Mouse (Mus musculus) lung, postnatal 36 days (tissue): Measurements from ENCODE around the gene Cacna1g.

ENCODE experiments used
- DNase-seq: peaks from one replicate; pipeline ENCODE4 v3.0.0; 2022; ENCODE audit warnings: mixed read lengths

Cacna1g gene

GRCm38 (mm10) chr11:94444829-94445228 lies 29.2 kb downstream of the Cacna1g start:
- DNase-seq: no peak

- DNase-seq: no peak
Observed at GRCm38 (mm10) chr11:94441752-94442151, 32.2 kb downstream of the Cacna1g start.

- no peak for DNase-seq
Observed at GRCm38 (mm10) chr11:94441122-94441521, 32.9 kb downstream of the Cacna1g start.

- DNase-seq: no peak
Observed at GRCm38 (mm10) chr11:94440421-94440820, 33.6 kb downstream of the Cacna1g start.

DNA sequence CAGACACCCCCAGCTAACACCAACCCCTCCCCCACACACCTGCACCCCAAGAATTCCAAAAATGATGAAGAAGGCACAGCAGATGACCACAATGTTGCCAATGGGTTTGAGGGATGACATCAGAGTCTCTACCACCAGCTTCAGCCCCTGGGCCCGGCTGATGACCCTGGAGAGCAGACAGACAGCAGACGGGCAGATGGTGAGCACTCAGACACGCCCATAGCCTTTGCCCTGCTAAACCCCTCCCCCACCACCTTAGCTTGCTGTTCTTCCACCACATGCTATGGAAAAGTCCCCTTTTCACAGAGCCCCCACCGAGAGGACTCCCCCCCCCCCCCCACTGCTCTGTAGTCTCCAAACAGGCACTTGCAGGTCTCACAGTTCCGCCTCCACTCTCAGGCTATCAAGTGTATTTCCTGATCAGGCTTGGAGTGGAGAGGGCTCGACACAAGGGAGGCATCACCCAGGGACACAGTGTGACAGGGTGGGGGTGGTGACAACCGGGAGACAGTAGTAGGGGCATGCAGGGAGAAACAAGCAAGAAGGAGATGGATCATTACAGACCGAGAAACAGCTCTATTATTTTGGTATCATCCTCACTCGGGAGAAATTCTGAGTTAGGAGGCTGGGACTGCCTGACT lies 44.9 kb downstream of the Cacna1g start:
- DNase-seq: no peak

DNA sequence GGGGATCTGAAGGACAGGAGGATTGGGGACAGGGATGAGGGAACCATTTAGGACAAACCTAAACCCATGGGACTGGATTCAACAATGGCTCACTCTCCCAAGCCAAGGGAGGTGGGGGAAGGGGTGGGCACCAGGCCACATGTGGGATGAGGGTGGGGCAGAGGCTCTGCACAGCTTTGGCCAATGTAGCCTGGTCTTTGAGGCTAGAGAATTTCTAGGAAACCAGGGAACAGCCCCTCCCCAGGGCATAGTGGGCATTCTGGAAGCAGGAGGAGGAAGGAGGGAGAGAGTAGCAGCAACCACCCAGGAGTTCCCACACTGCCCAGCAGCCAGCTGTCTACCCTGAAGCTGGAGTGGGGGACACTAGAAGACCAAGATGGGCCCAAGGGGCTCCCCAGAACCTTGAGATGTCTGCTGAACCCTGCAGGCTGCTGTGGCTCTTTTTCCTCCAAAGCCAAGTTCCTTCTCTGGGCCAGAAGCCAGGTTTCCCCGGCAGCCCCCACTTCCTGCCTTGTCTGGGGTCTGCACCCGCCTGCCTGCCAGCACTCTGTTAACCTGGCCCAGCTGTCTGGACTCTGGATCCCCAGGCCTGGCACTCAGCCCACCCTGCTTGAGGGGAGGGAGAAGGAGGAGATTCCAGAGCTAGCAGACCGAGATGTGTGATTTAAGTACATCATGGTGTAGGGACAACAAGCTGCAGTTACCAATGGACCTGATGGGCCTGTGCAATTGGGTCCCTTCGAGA lies 45.7 kb downstream of the Cacna1g start:
- DNase-seq: peak; percentile 53

- DNase-seq: no peak
Observed at GRCm38 (mm10) chr11:94425656-94426055, 48.3 kb downstream of the Cacna1g start.

DNA sequence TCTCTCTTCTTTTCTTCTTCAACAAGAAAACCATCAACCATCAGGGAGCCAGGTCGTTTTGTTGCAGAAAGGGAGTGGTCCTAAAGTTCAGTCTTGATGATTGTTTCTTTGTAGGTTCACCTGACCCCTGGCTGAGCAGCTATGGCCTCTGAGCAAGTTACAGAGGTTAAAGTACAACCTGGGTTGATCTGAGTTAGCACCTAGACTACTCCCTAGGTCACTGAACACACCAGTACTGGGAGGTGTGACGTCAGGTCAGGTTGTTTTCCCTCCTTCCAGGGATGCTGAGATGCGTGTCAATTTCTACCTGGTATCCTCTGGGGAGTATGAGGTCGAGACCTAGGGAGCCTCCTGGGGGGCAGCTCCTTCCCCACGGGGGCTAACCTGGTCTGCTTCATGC lies 48.8 kb downstream of the Cacna1g start:
- DNase-seq: no peak

GRCm38 (mm10) chr11:94424380-94424779 lies 49.6 kb downstream of the Cacna1g start:
- no peak for DNase-seq

DNA sequence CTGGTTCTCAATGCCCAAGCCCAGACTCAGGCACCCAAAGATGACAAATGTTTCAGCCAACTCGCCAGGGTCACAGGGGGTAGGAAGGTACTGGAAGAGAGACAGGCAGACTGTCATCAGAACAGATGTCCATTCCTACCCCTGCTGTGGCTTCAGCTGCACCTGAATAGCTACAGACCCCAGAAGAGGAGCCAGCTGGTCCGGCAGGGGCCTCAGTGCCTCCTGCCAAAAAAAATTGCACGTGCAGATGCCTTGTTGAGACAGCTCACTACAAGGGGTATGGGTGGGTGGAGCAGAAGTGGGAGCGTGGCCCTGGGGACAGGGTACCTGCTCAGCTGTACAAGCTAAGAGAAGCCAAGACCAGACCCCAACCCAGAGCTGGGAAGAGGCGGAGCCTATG lies 50.1 kb downstream of the Cacna1g start:
- no peak for DNase-seq

DNA sequence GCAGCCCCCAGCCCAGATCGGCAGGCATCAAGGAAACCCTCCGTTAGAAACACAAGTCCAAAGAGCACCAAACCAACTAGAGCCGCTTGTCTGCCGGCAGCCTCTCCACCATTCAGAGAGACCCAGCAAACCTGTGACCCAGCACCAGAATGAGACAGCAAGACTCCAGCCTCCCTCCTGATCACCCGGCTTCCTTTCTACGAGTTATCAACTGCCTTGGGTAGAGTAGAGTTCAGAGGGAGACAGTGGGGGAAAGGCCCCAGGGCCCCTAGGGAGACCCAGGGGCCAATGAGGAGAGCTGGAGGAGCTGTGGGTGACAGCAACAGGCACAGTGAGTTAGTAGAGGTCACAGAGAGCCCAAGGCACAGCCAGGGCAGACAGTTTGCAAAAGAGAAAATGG lies 53.0 kb downstream of the Cacna1g start:
- DNase-seq: no peak

DNA sequence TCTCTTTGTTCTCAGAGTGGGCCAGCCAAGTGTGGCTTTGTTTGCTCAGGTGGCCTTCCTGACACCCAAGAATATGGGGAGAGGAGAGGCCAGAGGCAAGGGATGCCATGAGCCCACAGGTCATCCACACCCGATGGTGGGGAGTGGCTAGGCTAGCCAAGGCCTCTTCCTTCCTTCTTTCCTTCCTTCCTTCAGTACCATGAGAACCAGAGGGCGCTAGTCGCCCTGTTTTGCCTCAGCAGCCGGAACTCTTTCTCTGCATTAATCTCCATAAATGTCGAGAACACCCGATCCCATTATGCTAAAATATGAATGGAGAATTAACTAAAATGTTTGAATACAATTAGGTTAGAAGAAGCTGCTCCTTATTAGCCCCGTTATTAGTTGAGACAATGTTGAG lies 53.7 kb downstream of the Cacna1g start:
- DNase-seq: peak; percentile 69

- no peak for DNase-seq
Observed at GRCm38 (mm10) chr11:94419004-94419727, 54.8 kb downstream of the Cacna1g start.

DNA sequence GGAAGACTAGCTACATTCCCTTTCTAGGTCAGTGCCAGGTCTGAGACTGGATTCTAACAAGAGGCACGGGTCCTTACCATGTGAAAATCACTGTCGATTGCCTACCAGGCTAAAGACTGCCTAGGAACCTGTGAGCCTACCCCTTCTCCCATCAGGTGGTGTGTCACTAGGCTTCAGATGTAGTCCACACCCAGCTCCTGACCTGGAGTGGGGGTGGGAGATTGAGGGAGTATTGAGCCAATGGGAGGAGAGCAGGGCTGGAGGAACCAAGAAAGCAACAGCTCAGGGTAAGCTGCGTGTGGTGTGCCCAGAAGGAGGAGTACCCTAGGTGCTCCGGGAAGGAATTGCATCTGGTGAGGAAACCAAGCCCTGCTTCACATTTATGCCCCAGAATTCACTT lies 60.0 kb downstream of the Cacna1g start:
- no peak for DNase-seq

DNA sequence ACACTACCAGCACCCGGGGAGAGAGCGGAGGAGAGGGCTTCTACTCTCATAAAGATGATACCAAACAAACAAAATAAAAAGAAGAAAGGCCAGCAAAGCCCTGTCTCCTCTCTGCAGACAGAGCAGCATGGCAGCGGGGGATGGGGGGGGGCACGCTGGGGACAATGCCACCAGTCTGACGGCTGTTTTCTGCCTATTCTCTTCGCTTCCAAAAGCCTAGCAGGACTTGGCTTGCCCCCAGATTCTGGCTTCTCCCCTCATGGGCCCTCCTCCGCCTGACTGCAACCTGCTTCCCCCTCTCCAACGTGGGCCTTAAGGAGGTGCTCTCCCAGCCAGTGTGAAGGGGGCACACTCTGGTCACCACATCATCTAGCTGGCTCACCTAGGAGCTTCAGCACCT lies 60.5 kb downstream of the Cacna1g start:
- no peak for DNase-seq

GRCm38 (mm10) chr11:94412998-94413469 lies 61.0 kb downstream of the Cacna1g start:
- no peak for DNase-seq

DNA sequence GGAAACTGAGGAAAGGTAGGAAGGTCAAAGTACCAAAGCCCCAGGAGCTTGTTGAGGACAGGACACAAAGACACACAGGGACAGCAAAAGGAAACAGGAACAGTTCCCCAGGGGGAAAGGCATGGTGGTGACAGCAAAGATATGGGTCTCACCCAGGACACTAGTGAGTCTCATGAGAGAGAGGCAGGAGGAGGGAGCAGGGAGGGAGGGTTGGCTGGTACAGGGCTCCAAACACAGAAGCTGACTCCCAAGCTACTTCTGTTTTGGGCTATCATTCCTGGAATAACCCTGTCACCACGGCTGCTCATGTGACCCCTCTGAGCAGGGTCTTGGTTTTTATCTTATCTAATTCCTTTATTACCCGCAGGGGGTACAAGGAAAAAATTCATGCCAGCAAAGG lies 61.4 kb downstream of the Cacna1g start:
- DNase-seq: no peak

- no peak for DNase-seq
Observed at GRCm38 (mm10) chr11:94407803-94408321, 66.1 kb downstream of the Cacna1g start.

DNA sequence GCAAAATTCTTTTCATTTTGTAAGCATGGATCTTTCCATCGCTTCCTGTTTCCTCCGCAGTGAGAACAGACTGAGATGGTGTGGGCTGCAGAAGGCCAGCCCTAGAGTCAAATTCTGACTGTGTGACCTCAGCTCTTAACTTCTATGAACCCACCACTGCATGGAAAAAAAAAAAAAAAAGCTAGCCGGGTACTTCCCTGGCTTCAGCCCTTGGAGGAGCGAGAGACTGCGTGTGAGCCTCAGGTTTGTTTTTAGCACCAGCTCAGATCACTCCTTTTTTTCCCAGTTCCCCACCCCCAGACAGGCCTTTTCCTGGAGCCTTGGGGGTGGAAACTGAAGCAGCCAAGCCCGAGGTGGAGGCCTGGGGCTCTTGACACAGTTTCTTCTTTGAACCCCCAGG lies 68.7 kb downstream of the Cacna1g start:
- no peak for DNase-seq

GRCm38 (mm10) chr11:94404641-94405260 lies 69.2 kb downstream of the Cacna1g start:
- DNase-seq: peak; percentile 90

DNA sequence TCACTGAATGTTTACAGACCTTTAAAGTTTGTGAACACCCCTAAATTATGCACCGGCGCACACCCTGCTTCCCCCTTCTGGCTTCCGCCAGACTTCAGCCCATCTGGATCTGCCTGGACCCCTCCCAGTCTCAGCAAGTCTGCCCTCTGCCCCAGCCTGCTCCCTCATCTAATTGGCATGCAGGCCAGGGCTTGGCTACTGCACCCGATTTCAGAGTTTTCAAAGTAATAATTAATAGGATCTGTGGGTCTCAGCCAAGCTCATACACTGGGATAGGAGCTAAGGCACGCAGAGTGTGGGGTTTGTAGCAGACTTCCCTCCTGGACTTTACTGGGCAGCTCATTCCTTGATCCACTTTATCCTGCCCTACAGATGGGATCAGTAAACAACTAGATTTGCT lies 69.8 kb downstream of the Cacna1g start:
- DNase-seq: no peak

DNA sequence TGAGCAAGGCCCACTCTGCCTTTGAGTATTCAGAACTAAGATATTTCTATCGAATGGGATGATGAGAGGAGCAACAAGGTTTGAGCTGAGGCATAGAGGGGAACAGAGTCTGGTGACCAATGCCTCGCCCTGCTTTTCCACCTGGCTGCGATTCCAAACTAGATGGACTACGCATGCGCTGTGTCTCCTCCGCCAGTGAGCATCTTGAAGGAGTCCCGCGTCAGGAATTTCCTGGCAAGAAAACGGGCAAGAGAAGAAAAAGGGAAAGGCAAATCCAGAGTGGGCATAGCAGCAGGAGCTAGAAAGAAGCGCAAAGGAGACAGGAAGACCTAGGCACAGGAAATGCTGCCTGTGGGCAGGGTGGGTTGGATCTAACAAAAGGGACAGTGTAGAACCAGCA lies 70.2 kb downstream of the Cacna1g start:
- DNase-seq: peak; percentile 37

DNA sequence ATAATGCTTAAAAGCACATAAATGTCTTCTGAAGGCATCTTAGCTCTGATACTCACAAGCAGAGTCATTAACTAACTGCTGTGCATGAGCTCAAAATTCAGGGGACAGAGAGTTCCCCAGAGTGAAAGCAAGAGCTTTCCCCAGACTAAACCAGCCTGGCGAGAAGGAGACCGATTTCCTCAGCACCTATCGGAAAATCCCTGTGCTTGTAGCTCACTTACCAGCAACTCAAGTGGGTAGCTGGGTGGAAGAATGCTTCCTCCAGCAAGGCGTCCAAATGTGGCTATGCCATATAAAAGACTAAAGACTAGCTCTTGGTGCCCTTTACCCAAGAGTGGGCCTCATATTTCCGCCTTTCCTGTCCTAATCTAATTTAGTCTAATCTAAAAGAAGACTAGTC lies 71.3 kb downstream of the Cacna1g start:
- DNase-seq: peak; percentile 58
